Mouse (Mus musculus) lung, postnatal 10 days (tissue): Measurements from ENCODE around the gene Ntng2.

ENCODE experiments used
- DNase-seq: peaks from one replicate; pipeline ENCODE4 v3.0.0; 2021

Gene Ntng2

GRCm38 (mm10) chr2:29186209-29186608 is 66.6 kb downstream of the Ntng2 start:
- no peak for DNase-seq

GRCm38 (mm10) chr2:29183266-29183924 is 69.4 kb downstream of the Ntng2 start:
- DNase-seq = no peak

GRCm38 (mm10) chr2:29181111-29181510 is 71.7 kb downstream of the Ntng2 start:
- DNase-seq = no peak

- no peak for DNase-seq
Observed at GRCm38 (mm10) chr2:29179810-29180209, 73.0 kb downstream of the Ntng2 start.

- no peak for DNase-seq
Observed at GRCm38 (mm10) chr2:29174887-29175286, 77.9 kb downstream of the Ntng2 start.

- DNase-seq = no peak
Observed at GRCm38 (mm10) chr2:29168067-29168466, 84.7 kb downstream of the Ntng2 start.

- no peak for DNase-seq
Observed at GRCm38 (mm10) chr2:29151941-29152340, 100.9 kb downstream of the Ntng2 start.
